Mouse (Mus musculus) heart, embryonic 16.5 days (tissue): Measurements from ENCODE around the gene Uprt. TPM values are rescaled to one million over a fixed set of nuclear protein-coding genes. Genes with fewer than 3 reads are reported as not detected.

Experiments
- ATAC-seq: fragments of 200-750 bp; cut with Nextera tagmentation; replicated peaks from 2 replicates; pipeline ENCODE4 v1.8.0; 2017; ENCODE audit warnings: moderate number of reproducible peaks; ENCODE audit not compliant: insufficient read depth, low FRiP score; ENCODE audit errors: extremely low read depth
- H3K27ac ChIP-seq: fragments of 300-500 bp; sonication (generic); 2 replicates; pipeline ENCODE4 v1.5.1; 2014; ENCODE audit warnings: mild to moderate bottlenecking, low read length, control low read depth, moderate library complexity
- H3K27me3 ChIP-seq: fragments of 300-500 bp; sonication (generic); 2 replicates; pipeline ENCODE4 v1.6.1; 2014; ENCODE audit warnings: low read length, mixed read lengths; ENCODE audit not compliant: control insufficient read depth, insufficient read depth
- H3K36me3 ChIP-seq: fragments of 300-500 bp; sonication (generic); 2 replicates; pipeline ENCODE4 v1.6.1; 2014; ENCODE audit not compliant: control insufficient read depth, insufficient read depth
- H3K4me1 ChIP-seq: fragments of 300-500 bp; sonication (generic); 2 replicates; pipeline ENCODE4 v1.6.1; 2014; ENCODE audit warnings: low read length, mixed read lengths; ENCODE audit not compliant: control insufficient read depth, insufficient read depth
- H3K4me2 ChIP-seq: fragments of 300-500 bp; sonication (generic); 2 replicates; pipeline ENCODE4 v1.6.1; 2014; ENCODE audit warnings: low read depth, mild to moderate bottlenecking, control low read depth, low read length
- H3K4me3 ChIP-seq: fragments of 300-500 bp; sonication (generic); 2 replicates; pipeline ENCODE4 v1.5.1; 2014; ENCODE audit warnings: mild to moderate bottlenecking, control low read depth, low read length
- H3K9ac ChIP-seq: fragments of 300-500 bp; sonication (generic); 2 replicates; pipeline ENCODE4 v1.6.1; 2014; ENCODE audit warnings: low read length, control low read depth
- H3K9me3 ChIP-seq: fragments of 300-500 bp; sonication (generic); replicated peaks from 2 replicates; pipeline ENCODE4 v1.6.1; 2016; ENCODE audit warnings: low read length; ENCODE audit not compliant: control insufficient read depth
- WGBS: fragments of 180-500 bp; shearing (Covaris S2); extraction: QIAGEN DNeasy Blood & Tissue Kit; methylation state at CpG from one replicate; pipeline ENCODE4 v1.1.7; 2014; 5-methylcytosine and 5-hydroxymethylcytosine counted together
- polyA plus RNA-seq: library from polyadenylated mRNA; unstranded; fragments of >200 nt; fragmentation: Nextera tagmentation; extraction: Ambion mirVana; gene quantifications from 2 replicates; pipeline ENCODE4 v1.2.1, GENCODE M21; 2015

Gene Uprt
- polyA plus RNA-seq, 1 experiment from 2014 or later, result 1.7 TPM

DNA sequence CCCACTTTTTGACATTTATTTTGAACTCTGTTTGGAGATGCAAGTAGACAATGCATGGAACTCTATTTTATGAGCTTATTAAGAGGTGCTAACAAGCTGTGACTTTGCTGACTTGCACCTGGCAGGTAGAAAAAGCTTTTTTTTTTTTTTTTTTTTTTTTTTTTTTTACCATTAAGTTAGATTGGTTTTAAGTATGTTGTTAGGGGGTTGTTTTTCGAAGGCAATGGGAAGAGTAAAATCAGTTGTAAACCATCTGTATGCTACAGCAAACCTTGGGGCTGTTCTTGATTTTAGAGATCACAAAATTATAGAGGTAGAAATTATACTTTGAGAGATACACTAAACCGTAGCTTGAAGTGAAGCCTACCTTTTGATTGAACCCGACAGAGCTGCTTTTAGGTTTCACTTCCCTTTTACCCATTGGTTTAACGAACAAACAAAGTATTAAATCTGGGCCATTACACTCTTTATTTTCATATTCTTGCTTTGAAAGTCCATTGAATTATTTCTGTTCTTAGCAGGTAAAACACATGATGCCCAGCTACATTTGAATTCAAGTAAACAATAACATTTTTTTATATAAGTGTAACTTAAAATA is 6.4 kb downstream of the Uprt start:
- Histone ChIP-seq H3K9me3 (no peaks in the 10 kb centered on the region), H3K4me3 (no peak overlapping the region), H3K4me2 (no peak overlapping the region), H3K27me3 (no peaks in the 10 kb centered on the region), H3K36me3 (no peaks in the 10 kb centered on the region), H3K4me1 (no peaks in the 10 kb centered on the region), H3K9ac (no peak overlapping the region), H3K27ac (no peak overlapping the region)
- WGBS, result 76% methylated on average over 4 of the region's 4 CpGs
- no peak for ATAC-seq

DNA sequence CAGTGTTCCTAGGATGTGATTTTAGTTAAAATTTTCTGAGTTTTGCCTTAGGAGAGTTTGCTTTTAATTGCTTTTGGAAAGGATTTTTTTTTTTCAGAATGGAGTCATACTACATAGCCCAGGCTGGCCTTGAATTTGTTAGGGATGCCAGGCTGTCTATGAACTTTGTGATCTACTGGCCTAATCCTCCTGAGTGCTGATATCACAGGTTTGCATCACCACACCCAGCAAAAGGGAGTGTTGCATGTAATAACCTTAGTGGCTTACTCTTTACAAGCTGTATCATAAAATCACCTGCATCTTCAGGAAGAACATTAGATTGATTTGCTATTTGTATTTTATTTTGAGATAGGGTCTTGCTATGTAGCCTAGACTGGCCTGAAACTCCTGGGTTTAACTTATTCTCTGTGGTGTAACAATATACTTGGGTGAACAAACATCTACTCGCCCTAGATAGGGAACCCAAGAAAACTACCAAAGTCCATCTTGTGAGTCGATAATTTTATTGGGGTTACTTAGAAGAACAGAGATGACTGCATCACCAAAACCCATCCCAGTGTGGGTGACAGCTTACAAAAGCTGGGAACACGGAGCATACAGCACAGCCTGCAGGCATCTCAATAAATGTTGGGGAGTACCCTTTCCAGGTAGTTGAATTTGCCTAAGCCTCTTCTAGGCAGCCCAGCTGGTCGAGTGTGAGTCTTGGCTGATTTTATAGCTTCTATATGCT is 7.2 kb downstream of the Uprt start:
- no peak overlapping the region for H3K9ac ChIP-seq
- WGBS, result 61% methylated on average over 4 of the region's 4 CpGs
- H3K9me3 ChIP-seq, result no peaks in the 10 kb centered on the region
- no peak for ATAC-seq
- H3K4me2 ChIP-seq, result no peak overlapping the region
- no peaks in the 10 kb centered on the region for H3K27me3 ChIP-seq
- H3K36me3 ChIP-seq, result no peaks in the 10 kb centered on the region
- H3K4me3 ChIP-seq, result no peak overlapping the region
- H3K4me1 ChIP-seq, result no peaks in the 10 kb centered on the region
- H3K27ac ChIP-seq, result no peak overlapping the region

DNA sequence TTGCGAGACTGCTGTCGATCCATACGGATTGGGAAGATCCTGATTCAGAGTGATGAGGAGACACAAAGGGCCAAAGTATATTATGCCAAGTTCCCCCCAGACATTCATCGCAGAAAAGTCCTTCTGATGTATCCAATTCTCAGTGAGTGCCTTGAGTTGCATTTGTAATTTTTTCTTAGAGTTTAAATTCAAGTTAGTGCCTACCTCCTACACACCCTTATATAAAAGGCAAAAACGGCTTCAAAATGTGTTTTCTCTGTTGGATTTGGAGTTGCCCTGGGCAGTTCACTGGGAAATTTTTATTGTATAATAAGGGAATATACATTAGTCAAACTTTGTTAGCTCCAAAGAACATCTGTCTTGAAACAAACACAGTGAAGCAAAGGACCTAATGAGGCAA is 19.1 kb downstream of the Uprt start:
- no peaks in the 10 kb centered on the region for H3K27me3 ChIP-seq
- ATAC-seq, result no peak
- no peak overlapping the region for H3K9ac ChIP-seq
- H3K9me3 ChIP-seq, result no peaks in the 10 kb centered on the region
- H3K36me3 ChIP-seq, result no peaks in the 10 kb centered on the region
- H3K4me2 ChIP-seq, result no peak overlapping the region
- H3K4me3 ChIP-seq, result no peak overlapping the region
- no peaks in the 10 kb centered on the region for H3K4me1 ChIP-seq
- H3K27ac ChIP-seq, result no peak overlapping the region
- 90% methylated on average over 5 of the region's 5 CpGs for WGBS

DNA sequence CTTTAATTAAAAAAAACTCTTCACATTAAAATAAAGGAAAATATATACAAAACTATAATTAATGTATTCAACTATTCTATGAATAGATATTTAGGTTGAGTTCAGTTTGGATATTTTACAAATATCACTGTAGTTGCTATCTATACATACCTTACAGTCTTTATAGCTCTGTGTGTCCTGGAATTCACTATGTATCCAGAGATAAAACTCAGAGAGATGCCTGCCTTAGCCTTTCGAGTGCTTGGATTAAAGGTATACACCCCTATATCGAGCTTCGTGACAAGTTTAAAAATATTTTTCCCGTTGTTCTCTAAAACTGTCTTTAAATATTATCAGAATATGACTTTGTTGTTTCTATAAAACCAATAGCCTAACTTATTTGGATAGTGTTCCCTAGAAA is 60.0 kb downstream of the Uprt start:
- H3K4me3 ChIP-seq, result no peak overlapping the region
- no peaks in the 10 kb centered on the region; the same call in 1 of the 2 replicates for H3K27me3 ChIP-seq
- WGBS, result 78% methylated on average over 4 of the region's 4 CpGs
- H3K9me3 ChIP-seq, result no peaks in the 10 kb centered on the region
- H3K36me3 ChIP-seq, result no peaks in the 10 kb centered on the region
- no peak overlapping the region for H3K9ac ChIP-seq
- H3K27ac ChIP-seq, result no peak overlapping the region
- ATAC-seq, result no peak
- H3K4me1 ChIP-seq, result no peaks in the 10 kb centered on the region
- H3K4me2 ChIP-seq, result no peak overlapping the region

DNA sequence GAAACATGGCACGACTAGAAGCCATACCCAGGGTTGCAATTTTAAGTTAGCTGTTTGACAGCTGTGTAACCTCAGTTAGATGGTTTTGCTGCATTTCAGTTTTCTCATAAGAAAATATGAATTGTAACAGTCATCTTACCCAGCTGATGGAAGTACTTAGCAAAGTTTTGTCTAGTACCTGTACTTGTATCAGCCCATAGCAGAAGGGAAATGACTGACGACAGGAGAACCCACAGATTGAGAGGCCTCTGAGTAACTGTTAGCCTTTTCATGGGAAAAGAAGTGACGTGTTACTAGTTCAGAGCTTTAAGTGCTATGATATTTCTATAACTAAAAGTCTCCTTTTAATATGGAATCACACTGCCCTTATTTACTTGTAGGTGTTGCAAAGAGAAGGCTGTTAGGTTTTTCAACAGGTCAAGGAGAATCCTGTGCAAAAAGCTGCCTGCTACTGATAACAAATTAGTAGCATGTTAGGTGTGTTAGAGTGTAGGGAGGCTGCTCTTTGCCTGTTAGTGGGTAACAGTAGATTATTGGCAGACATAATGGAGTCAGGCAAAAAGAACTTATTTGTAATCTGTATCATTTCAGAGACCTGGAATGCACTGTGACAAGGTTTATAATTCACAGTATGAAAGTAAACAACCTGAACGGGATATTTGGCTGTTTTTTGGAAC is 61.4 kb downstream of the Uprt start:
- WGBS, result 78% methylated on average over 4 of the region's 4 CpGs
- no peak for ATAC-seq
- Histone ChIP-seq H3K4me3 (no peak overlapping the region), H3K27ac (no peak overlapping the region), H3K4me2 (no peak overlapping the region), H3K9me3 (no peaks in the 10 kb centered on the region), H3K9ac (no peak overlapping the region), H3K4me1 (no peaks in the 10 kb centered on the region), H3K36me3 (no peaks in the 10 kb centered on the region), H3K27me3 (no peaks in the 10 kb centered on the region; the same call in 1 of the 2 replicates)

DNA sequence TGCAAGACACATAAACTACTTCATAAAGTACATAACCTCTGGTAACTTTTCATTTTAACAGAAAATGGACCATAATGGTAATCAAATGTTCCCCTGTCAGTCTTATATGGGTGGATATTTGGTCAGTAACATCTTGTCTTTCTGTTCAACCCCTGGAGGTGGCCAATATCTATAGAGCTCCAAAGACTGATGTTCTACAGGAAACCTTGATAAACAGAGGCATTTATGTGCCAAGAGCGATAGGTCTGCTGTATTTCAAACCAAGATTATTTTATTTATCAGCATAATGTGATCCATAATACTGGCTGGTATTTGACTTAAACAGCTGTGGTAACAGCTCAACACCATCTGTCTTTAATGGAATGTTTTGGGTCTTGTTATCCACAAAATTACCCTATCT is 62.7 kb downstream of the Uprt start:
- no peak overlapping the region for H3K4me2 ChIP-seq
- no peak overlapping the region for H3K27ac ChIP-seq
- no peaks in the 10 kb centered on the region for H3K9me3 ChIP-seq
- no peaks in the 10 kb centered on the region; the same call in 1 of the 2 replicates for H3K27me3 ChIP-seq
- no peaks in the 10 kb centered on the region for H3K36me3 ChIP-seq
- H3K4me1 ChIP-seq, result no peaks in the 10 kb centered on the region
- WGBS, result 83% methylated on average over 1 of the region's 1 CpGs
- H3K9ac ChIP-seq, result no peak overlapping the region
- ATAC-seq, result no peak
- H3K4me3 ChIP-seq, result no peak overlapping the region

Other genes with a start within 250 kb of the Uprt start
- 8.0 and 9.0 TPM in 2 replicates for gene Abcb7, start 69.0 kb upstream of the Uprt start, polyA plus RNA-seq
- 4.0 and 4.1 TPM in 2 replicates for gene Zdhhc15, start 188.2 kb downstream of the Uprt start, polyA plus RNA-seq